Mouse (Mus musculus): ENCODE data around the gene Zdhhc22. TPM values are rescaled to one million over a fixed set of nuclear protein-coding genes. Genes with fewer than 3 reads are reported as not detected.

Gene Zdhhc22
- total RNA-seq (2021), result not detected
- long read RNA-seq, experiment 1, result 0 reads
- long read RNA-seq, experiment 2, result 0 reads

DNA sequence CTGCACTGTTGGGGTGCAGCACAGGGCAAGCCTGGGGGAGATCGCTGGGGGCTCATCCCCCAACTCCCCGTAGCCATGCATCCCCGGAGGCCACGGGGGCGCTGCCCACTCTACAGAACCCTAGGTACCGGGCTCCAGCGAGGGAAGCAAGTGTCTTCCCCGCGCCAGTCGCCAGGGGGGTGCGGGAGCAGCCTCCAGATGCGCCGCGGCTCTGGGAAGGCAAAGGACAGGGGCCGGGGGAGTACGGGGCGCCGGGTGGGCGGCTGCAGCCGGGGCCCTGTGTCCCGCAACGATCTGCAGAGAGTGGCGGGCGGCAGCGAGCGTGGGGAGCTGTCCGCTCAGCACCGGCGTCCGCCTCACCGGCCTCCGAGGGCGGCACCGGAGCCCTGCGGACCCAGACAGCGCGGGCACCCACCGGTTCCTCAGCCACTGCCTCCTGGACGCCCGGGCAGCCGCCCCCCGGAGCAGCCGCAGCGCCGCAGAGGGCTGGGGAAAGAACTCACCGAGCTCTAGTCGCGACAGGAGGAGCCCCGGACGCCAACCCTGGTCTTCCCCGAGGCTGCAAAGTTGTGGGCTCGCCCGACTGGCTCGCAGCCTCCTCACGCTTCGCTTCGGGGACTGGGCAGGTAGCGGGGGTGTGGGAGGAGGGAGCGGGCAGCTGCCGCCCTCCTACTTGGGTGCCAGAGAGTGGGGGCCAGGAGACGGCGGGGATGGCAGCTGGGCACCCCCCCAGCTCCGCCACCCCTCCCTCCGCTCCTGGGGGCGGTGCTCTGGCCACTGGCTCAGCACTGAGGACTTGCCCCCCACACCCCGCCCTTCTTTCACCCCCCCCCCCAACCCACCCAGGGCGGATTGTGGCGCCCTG is at the start of gene Zdhhc22:
Gene Zdhhc22 (minus strand): TSS at position 541 of the 865 bp plus-strand sequence.
- intact Hi-C loops (cut with DNase I), result no loop called here
- peak; percentile 55 to 73 for DNase-seq

DNA sequence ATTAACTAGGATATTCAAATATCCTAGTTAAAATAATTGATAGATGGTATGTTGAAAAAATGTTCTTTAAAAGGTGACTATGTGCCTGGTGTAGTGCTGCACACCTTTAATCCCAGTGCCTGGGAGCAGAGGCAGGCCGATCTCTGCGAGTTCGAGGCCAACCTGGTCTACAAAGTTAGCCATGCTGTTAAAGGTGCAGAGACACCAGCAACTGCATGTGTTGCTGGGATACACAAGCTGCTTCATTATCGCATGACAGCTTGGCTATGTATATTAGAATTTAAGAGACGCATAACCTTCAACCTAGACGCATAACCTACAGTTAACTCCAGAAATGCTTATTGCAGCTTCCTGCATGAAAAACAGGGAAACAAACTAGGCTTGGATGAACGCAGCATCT is 46.4 kb upstream of the Zdhhc22 start:
- no peak for DNase-seq
- intact Hi-C loops (cut with DNase I), result no loop called here

DNA sequence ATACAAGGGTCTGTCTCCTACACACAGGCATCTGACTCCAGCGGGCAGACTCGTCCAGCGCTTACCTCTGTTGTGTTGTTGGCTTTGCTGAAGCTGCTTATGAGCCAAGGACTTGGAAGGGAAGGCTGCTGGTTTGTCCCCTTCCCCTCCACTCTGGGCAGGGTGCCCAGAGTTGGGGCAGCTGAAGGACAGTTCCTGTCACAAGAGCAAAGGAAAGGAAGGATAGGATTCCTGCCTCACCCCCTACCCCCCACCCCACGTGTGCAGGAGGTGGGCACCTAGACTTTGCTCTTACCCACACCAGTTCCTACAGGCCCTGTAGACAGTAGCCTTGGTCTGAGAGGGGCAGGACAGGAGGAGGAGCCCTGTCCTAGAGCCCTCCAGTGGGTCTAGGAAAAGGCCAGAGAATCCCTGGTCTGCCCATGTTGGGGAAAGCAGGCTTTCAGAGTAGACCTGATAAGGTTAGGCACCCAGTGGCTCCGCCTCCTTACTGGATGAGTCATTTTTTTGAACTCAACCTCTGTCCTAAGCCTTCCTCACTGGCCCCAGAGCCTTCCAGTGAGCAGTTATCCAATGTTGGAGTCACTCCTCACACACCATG is 41.0 kb upstream of the Zdhhc22 start:
- DNase-seq, result peak; percentile 66 to 69
- intact Hi-C loops (cut with DNase I), result no loop called here

DNA sequence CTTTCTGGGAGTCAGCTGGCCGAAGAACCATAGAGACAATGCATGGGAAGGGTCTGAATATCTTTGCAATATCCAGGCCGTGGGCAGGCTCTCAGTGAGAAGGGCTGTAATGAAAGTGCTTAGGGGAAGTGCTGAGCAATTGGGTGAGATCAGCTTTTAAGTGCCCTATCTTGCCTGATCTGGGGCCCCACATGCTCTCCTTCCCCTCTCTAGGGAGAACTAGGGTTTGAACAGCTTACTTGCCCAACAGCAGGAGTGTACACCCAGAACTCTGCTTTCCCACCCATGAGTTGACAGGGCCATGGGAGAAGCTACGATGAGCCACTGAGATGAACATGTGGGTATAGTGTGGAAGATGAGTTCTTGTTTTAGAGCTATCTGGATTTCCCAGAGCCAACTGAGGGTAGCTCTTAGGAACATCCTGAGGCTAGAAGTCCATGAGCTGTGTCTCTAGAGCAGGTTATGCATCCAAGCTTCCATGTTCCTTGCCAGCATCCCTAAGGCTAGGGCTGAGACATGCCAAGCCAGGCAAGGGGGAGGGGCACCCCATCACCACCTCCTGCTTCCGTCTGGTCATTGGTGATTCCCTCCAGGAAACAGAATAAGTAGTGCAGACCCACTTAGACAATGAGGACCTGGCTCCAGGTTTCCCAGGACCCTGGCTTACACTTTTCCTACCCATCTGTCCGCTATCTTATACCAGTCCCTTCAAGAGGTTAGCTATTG is 39.2 kb upstream of the Zdhhc22 start:
- no peak for DNase-seq

DNA sequence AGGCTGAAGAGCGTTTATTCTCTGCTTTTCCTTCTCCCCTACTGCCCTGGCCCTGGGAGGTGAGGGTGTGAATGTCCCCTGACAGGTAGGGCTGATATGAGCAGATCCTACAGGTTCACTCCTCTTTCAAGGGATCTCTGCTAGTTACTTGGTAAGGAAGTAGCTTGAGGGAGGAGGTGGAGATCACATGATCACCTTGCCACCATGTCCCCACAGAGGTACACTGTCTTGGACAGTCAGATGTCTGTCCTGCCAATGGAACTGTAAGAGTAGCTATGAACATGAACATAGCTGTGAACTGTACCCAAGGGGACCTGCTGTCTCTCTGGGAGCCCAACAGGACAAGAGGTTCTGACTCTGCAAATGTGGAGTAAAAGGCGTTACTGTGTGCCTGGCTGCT is 37.8 kb upstream of the Zdhhc22 start:
- DNase-seq, result no peak
- intact Hi-C loops (cut with DNase I), result no loop called here

More for the DNA sequence above, 39.2 kb upstream of the Zdhhc22 start:
- intact Hi-C loops (cut with DNase I), result no loop called here

DNA sequence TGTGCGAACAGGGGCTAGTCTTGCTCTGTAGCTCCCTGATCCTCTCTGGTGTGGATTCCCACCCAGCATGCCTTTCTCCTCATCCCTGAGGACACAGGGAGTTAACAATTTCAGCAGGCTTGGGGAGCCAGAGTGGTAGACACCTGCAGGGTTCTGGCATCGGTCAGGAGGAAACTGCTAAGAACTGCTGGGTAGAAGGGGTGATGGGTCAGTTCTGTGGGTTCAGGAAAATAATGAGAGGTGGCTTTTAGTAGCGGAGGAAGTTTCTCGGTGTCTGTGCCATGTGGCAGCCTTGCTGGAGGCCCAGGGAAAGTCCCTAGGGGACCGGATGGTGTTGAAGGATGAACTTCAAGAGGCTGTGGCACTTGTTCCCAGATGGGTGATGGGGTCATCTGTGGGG is 37.2 kb upstream of the Zdhhc22 start:
- DNase-seq, result no peak
- intact Hi-C loops (cut with DNase I), result no loop called here

DNA sequence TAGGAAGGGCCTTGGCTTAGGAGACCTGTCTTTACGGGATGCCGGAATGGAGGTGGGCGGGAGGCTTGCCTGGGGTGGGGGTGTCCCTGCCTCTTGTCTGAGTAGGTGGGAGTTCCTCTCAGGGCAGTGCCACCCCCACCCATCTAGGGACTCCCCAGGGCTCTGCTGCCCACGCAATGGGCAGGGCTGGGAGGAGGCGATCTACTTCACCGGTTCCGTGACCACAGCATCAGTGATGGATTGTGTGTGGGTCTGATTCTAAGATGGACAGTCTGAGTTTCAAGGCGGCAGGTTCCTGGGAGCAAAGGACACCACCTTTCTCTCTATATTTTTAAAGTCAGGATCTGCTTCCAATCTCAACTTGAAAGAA is 36.6 kb upstream of the Zdhhc22 start:
- intact Hi-C loops (cut with DNase I), result no loop called here
- no peak for DNase-seq

DNA sequence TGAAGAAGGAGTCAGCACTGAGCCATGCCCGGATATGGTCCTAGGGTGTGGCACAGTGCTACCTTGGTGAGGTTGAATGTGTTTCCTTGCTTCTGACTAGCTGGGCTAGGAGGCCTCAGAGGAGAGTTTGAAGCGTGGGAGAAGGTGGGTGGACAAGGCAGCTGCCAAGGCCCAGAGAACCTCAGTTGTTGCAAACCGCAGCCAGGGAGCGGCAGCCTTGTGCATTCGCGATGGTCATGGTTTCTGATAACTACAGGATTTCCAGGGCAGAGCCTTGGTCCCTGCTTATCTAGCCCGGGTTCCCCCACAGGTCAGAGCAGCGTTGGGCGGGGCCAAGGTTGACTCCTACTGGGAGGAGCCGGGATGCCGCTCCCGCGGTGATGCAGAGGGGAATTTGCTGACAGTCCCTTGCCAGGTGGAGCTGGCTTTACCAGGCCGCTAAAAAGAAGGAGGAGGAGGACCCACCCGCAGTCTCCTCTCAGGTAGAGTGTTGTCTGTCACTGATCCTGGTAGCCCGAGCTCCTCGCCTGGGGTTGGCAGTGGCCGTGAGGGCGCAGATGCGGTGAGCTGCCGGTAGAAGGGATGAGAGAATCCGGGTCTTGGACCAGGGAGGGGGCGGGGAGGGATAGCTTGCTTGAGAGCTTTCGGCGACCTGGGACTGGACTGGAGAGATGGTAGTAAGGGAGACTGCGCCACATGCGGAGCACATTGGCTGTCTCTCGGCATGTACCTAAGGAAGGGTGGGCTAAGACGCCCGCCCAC is 36.1 kb upstream of the Zdhhc22 start:
- DNase-seq, result peak in 1 of 2 experiments; percentile 12
- intact Hi-C loops (cut with DNase I), result no loop called here

DNA sequence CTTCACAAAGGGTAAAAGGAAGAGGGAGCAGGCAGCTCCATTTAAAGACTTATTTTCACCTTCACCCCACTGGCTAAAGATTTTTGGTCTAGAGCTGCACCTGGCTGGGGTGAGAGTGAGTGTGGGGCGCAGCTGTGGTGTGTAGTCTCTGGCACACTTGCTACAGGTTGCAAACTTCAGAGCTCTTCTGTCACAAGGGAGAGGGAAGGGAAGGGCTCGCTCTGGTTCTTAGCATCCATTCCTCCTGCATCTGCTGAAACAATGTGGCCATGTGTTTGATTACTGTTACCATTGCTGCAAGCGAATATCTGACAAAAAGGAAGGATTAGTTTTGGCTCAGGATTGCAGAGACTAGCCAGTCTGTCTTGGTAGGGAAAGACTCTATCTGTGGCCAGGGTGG is 33.2 kb upstream of the Zdhhc22 start:
- DNase-seq, result no peak
- intact Hi-C loops (cut with DNase I), result no loop called here

DNA sequence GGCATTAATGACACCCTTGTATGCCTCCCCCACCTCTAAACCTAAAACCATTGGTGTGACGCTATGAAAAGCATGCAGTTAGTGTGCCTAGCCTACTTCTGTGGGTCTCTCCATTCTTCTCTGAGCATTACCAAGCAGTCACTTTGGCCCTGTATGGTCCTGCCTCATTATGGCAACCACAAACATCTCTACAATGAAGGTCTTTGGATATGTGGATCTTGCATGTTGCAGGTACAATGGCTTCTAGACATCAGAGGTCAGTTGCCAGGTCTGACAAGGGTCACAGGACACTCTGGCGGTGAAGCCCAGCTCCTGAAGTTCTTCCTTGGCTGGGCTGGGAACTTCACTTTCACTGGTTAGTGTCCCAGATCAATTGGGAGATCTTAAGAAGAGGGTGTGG is 31.8 kb upstream of the Zdhhc22 start:
- intact Hi-C loops (cut with DNase I), result no loop called here
- DNase-seq, result no peak

DNA sequence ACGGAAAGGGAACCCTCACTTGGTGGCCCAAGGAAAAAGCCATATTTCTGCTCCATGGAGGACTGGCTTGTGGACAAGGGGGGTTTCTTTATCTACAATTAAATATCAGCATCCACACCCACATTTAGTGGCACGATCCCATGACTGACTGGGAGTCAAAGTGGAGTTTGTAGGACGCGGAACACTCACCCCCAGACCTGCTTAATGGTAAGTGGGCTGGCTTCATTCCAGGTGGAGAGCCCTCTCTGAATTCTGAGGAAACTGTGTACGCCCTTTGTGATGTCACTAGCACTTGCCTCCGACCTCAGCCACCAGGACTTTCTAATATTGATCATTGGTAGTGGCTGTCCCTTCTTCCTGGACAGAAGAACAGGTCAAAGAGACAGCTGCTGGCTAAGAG is 30.8 kb upstream of the Zdhhc22 start, which contains the start of gene Tmem63c:
Gene Tmem63c (plus strand): TSS at position 301 of the 400 bp plus-strand sequence.
- DNase-seq, result no peak
- intact Hi-C loops (cut with DNase I), result no loop called here

DNA sequence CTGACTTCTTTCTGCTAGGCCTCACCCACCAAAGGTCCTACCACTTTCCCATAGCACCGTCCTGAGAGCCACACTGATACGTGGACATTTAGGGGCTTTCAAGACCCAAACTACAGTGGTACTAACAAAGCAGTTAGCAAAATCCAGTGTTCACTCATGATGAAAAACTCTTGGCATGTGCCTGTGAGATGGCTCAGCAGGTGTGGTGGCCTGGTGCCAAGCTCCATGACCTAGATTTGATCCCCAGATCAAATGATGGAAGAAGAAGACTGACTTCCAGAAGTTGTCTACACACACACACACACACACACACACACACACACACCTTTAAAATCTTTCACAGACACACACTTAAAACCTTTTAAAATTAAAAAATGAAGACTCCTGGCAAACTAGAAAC is 28.5 kb upstream of the Zdhhc22 start:
- intact Hi-C loops (cut with DNase I), result no loop called here
- DNase-seq, result no peak

DNA sequence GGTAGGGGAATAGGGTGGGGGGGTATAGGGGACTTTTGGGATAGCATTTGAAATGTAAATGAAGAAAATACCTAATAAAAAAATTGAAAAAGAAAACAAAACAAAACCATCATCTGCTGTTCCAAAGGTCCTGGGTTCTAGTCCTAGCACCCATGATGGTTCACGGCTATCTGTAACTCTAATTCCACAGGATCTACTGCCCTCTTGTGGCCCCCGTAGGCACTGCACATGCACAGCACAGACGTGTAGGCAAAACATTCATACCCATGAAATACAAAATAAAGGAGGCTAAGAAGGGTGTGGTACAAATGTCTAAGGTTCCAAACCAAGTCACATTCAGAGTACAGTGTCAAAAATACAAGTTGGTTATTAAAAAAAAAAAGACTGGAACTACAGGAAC is 26.8 kb upstream of the Zdhhc22 start:
- DNase-seq, result peak; percentile 16 to 19
- intact Hi-C loops (cut with DNase I), result no loop called here

DNA sequence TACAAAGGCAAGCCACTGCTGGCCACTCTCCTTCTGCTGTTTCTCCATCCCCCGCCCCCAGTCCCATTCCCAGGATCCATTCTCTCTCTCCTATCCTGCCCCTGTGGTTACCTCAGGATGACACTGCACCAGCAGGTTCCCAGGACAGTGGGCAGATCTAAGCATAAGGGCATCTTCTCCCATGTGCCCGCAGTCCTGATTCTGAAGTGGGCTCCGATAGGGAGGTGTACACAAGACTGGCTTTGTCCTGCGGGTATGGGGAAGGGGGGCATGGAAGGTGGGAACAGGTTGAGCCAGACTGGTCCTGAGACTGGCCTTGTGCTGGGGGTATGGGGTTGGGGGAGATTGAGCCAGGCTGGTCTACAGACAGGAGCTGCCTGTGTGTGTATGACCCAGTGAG is 14.4 kb upstream of the Zdhhc22 start:
- intact Hi-C loops (cut with DNase I), result no loop called here
- DNase-seq, result no peak

DNA sequence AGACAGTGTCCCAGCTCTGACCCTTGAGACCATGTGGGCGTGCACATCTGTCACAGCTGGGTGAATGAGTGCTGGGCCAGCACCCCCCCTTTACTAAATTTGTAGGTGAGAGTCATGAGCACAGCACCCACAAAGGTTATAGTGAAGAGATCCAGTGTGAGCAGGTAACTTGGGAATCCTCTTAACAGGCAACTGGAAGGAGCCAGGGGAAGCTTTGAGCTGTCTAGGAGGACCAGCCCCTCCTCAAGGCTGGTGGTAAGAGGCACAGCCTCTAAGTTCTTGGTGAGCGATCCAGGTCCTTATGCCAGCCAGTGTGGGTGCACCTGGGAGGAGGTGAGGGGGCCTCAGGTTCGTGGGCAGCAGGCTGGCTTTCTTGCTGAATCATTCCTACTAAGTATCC is 13.4 kb upstream of the Zdhhc22 start:
- intact Hi-C loops (cut with DNase I), result loop anchor here (2.0 kb wide), 1 partner anchor 49 kb away; no protein-coding TSS in a partner anchor

DNA sequence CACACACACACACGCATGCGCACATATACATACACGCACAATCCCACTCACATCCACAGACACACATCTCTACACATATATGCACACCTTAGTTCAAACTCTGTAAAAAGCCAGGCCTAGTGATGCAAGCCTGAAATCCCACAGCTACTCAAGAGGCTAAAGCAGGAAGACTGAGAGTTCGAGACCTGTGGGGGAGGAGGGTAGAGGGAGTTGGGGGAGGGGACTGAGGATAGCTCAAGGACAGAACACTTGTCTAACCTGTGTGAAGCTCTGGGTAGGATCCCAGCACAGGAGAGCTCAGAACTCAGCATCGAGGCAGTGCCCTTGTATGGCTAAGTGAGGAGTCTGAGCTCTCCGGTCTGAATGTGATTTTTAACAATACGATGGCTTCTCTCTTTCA is 12.6 kb upstream of the Zdhhc22 start:
- intact Hi-C loops (cut with DNase I), result loop anchor here (2.0 kb wide), 1 partner anchor 50 kb away; no protein-coding TSS in a partner anchor
- DNase-seq, result no peak

More for the DNA sequence above, 13.4 kb upstream of the Zdhhc22 start:
- DNase-seq, result no peak

DNA sequence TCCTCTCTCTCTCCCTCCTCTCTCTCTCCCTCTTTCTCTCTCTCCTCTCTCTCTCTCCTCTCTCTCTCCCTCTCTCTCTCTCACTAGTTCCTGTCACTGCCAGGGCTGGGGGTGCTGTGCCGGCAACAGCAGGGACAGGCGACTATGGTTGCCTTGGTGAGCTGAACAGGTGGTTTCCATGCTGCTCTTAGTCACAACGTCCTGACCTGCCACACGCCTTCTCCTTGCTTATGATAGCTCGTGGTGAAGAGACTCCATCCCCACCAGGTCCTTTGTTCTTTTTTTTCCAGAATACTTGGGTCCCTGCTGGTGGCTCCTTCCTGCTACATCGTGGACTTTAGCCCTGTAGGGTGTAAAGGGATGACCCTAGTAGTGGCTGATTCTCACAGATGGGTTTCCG is 12.0 kb upstream of the Zdhhc22 start:
- intact Hi-C loops (cut with DNase I), result loop anchor here (2.0 kb wide), 1 partner anchor 51 kb away; no protein-coding TSS in a partner anchor
- DNase-seq, result no peak

DNA sequence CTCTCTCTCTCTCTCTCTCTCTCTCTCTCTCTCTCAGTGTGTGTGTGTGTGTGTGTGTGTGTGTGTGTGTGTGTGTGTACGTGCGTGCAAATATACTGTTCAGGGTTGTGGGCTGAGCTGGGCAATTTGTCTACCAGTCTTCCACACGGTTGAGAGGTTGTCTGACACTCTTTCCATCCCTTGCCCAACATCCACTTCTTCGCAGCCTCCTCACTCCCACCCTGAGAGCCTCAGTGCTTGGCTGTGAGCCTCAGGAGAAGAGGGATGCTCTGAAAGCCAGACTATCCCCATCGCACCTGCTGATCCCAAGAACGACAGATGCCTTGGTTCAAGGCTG is 10.6 kb upstream of the Zdhhc22 start:
- DNase-seq, result no peak
- intact Hi-C loops (cut with DNase I), result no loop called here

DNA sequence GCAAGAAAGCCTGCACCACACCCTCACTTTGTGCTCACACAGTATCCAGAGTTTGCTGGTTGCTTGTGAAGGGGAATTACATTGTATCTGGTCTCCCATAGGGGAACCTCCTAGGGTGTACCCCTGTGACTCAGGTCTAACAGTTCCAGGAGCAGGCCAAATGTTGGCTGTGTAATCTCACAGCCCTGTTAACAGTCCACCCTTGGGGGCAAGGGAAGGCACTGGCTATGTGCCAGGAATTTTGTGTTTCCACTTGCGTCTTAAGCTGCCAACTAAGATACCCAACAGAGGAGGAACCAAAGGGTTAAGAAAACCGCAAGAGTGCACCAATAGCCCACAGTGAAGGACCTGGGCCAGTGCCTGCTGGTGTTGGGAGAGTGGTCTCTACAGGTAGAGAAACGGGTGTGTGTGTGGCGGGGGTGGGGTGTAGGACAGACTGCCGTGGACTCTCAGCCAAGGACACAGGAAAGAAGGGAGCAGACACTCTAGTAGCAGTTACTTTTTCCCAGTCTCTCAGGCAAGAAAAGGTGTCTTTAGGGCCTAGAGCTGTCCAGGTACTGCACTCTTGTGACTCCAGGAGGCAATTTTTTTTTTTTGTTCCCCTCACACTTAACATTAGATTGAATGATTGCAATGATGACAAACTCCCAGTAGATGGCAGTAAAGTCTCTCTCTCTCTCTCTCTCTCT is 10.1 kb upstream of the Zdhhc22 start:
- peak in 1 of 2 experiments; percentile 29 for DNase-seq
- intact Hi-C loops (cut with DNase I), result no loop called here

DNA sequence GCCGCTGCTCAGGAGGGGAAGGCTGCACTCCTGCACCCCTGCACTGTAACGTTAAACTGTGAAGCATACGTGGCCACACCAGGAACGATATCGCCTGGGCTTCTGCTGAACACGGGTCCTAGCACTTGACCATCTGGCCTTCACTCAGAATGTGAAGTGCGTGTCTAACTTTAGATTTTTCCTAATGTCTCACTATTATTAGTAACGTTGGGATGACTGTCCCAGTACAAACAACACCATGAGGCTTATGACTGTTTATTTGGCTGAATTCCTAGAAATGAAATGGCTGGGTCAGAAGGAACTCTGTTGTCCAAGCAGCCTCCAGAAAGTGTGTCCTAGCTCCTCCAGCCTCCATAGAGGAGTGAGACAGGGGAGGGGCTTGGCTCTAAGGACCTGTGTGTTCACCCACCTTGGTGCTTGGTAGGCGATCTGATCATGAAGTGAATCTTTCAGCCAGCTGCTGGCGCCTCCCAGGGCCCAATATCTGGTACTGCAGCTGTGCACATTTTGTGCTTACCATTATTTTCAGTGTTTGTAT is 9.1 kb upstream of the Zdhhc22 start:
- peak; percentile 30 to 66 for DNase-seq
- intact Hi-C loops (cut with DNase I), result no loop called here

Data from heart, postnatal 14 days (tissue).